Comparison of ENCODE assay signal across 12 mouse cellular contexts in the genomic region with DNA sequence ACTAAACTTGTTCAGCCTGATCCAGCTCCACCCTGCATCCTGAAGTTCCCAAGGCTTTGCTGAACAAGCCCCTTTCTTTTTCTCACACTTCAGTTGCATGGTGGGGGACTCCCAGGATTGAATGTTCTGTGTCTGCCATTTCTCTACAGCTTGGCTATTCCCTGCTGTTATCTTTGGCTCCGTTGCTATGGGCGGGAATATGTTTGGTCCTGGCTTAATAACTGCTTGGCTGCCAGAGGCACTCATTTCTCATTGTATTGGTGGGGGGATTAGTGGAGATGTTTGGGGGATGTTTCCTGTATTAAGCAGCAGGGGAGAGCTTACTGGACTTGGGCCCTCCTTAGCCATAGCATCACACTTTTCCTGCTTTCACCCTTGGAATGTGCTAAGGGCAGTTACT.
DNase-seq lines count a peak whose midpoint lies in the region; ATAC-seq and TF ChIP-seq lines count a peak whose summit lies in the region.
"Had no signal": no experiment of that assay in that cellular context is flagged by ENCODE, and none has a peak within 500 bp of the region (broad histone marks: within the 10 kb centered on the region; RNA-seq: fewer than 3 reads in every experiment).

No protein-coding gene starts in this region.

- no peak overlapping the region for H3K27ac ChIP-seq in heart, embryonic 16.5 days (ENCODE audit: low read length)
- H3K27ac ChIP-seq in lung, postnatal 0 days (ENCODE audit: low read length) = no peak overlapping the region
- peak overlapping the region; percentile 52 for H3K27ac ChIP-seq in stomach, embryonic 16.5 days (ENCODE audit: low read length)
- H3K27ac ChIP-seq: liver, embryonic 13.5 days had no signal

- H3K4me3 ChIP-seq in heart, embryonic 16.5 days (ENCODE audit: low read length) = no peak overlapping the region
- H3K4me3 ChIP-seq in lung, postnatal 0 days (ENCODE audit: low read depth, low read length) = no peak overlapping the region
- H3K4me3 ChIP-seq in stomach, embryonic 16.5 days (replicated peaks; ENCODE audit: low read length) = no peak overlapping the region
- H3K4me3 ChIP-seq: liver, embryonic 13.5 days had no signal

- peaks cover 11% of the 10 kb centered on the region for H3K4me1 ChIP-seq in heart, embryonic 16.5 days (ENCODE audit: control insufficient read depth, insufficient read depth, low read length)
- no peaks in the 10 kb centered on the region for H3K4me1 ChIP-seq in lung, postnatal 0 days (ENCODE audit: insufficient read depth, low read depth, low read length)
- peaks cover 8% of the 10 kb centered on the region for H3K4me1 ChIP-seq in stomach, embryonic 16.5 days (ENCODE audit: control insufficient read depth, insufficient read depth, low read length)
- H3K4me1 ChIP-seq: liver, embryonic 13.5 days had no signal

- peaks cover 5% of the 10 kb centered on the region; the same call in 1 of the 2 replicates for H3K9me3 ChIP-seq in heart, embryonic 16.5 days (replicated peaks; ENCODE audit: control insufficient read depth, low read length)
- H3K9me3 ChIP-seq in lung, postnatal 0 days (ENCODE audit: low read length) = no peaks in the 10 kb centered on the region
- H3K9me3 ChIP-seq in stomach, embryonic 16.5 days (replicated peaks; ENCODE audit: control insufficient read depth, low read length) = 0 out of 2 replicates have a peak, but pooled peaks cover 6% of the 10 kb centered on the region
- H3K9me3 ChIP-seq: liver, embryonic 13.5 days had no signal

- TF ChIP-seq EP300 in lung, postnatal 0 days (IDR thresholded peaks at IDR 0.05) = no peak

- WGBS in heart, embryonic 16.5 days = 10% methylated on average over 2 of the region's 2 CpGs
- WGBS in lung, postnatal 0 days = 13% methylated on average over 2 of the region's 2 CpGs
- WGBS in stomach, embryonic 16.5 days = 4% methylated on average over 2 of the region's 2 CpGs

- no peaks in the 10 kb centered on the region for H3K36me3 ChIP-seq in heart, embryonic 16.5 days (ENCODE audit: control insufficient read depth, insufficient read depth)
- no peaks in the 10 kb centered on the region for H3K36me3 ChIP-seq in lung, postnatal 0 days (ENCODE audit: insufficient read depth, low read length)
- no peaks in the 10 kb centered on the region for H3K36me3 ChIP-seq in stomach, embryonic 16.5 days (ENCODE audit: control insufficient read depth, insufficient read depth, low read length)
- H3K36me3 ChIP-seq: liver, embryonic 13.5 days had no signal

- H3K4me2 ChIP-seq in heart, embryonic 16.5 days (ENCODE audit: low read depth, low read length) = no peak overlapping the region
- no peak overlapping the region for H3K4me2 ChIP-seq in lung, postnatal 0 days (replicated peaks; ENCODE audit: low read depth, low read length)
- no peak overlapping the region for H3K4me2 ChIP-seq in stomach, embryonic 16.5 days (ENCODE audit: low read depth, low read length)
- H3K4me2 ChIP-seq: liver, embryonic 13.5 days had no signal

- DNase-seq in cerebellum, postnatal 14 days = peak; percentile 6 to 28
- no peak for DNase-seq in cerebellum, adult 9-10 months
- no peak for DNase-seq in heart, postnatal 25 days (ENCODE audit: low spot score)
- DNase-seq in lung, postnatal 0 days (ENCODE audit: low spot score) = peak; percentile 10
- no peak for DNase-seq in lung, adult 18-20 months
- no peak for DNase-seq in left cerebral cortex, adult 11 months (ENCODE audit: low spot score)
- DNase-seq: adrenal gland, postnatal 10 days; gastrocnemius, postnatal 14 days; kidney, adult 18-20 months; liver, embryonic 13.5 days had no signal

- H3K9ac ChIP-seq in heart, embryonic 16.5 days (ENCODE audit: low read length) = no peak overlapping the region
- no peak overlapping the region for H3K9ac ChIP-seq in lung, postnatal 0 days (replicated peaks; ENCODE audit: low read depth)
- no peak overlapping the region for H3K9ac ChIP-seq in stomach, embryonic 16.5 days (ENCODE audit: low read length)
- H3K9ac ChIP-seq: liver, embryonic 13.5 days had no signal

- H3K27me3 ChIP-seq in heart, embryonic 16.5 days (ENCODE audit: control insufficient read depth, insufficient read depth, low read length) = no peaks in the 10 kb centered on the region
- H3K27me3 ChIP-seq in lung, postnatal 0 days (replicated peaks; ENCODE audit: insufficient read depth, low read length) = no peaks in the 10 kb centered on the region
- no peaks in the 10 kb centered on the region for H3K27me3 ChIP-seq in stomach, embryonic 16.5 days (ENCODE audit: control insufficient read depth, insufficient read depth, low read length)
- H3K27me3 ChIP-seq: liver, embryonic 13.5 days had no signal

- ATAC-seq in heart, embryonic 16.5 days (replicated peaks; ENCODE audit: extremely low read depth, insufficient read depth, low FRiP score) = peak; percentile 45; the same call in 1 of the 2 replicates
- no peak; the same call in 1 of the 2 replicates for ATAC-seq in lung, postnatal 0 days
- ATAC-seq in stomach, embryonic 16.5 days (ENCODE audit: insufficient read depth, low FRiP score) = peak; percentile 76

- no peak for TF ChIP-seq CTCF in lung, postnatal 0 days (IDR thresholded peaks at IDR 0.05)

- intact Hi-C loops in heart, postnatal 25 days (cut with DNase I) = no loop called here

Comparison
In these comparisons a context has a peak if more than half of its experiments do, and no peak if none do; other contexts are left out.
1. DNase-seq: peak in cerebellum, postnatal 14 days (2 of 2) and lung, postnatal 0 days (single experiment); none in cerebellum, adult 9-10 months (single experiment), heart, postnatal 25 days (single experiment), lung, adult 18-20 months (0 of 2) and left cerebral cortex, adult 11 months (single experiment).